Mouse (Mus musculus): ENCODE measurements around the gene Gm20662. TPM values are rescaled to one million over a fixed set of nuclear protein-coding genes. Genes with fewer than 3 reads are reported as not detected.
"Not testable (repeated sequence)": the region's sequence is repeated elsewhere in the genome, so short reads cannot be mapped to it uniquely, and the experiment has no call there.

Gene Gm20662
- total RNA-seq, 2 experiments from 2014 or later: 1.1 to 1.7 TPM

DNA sequence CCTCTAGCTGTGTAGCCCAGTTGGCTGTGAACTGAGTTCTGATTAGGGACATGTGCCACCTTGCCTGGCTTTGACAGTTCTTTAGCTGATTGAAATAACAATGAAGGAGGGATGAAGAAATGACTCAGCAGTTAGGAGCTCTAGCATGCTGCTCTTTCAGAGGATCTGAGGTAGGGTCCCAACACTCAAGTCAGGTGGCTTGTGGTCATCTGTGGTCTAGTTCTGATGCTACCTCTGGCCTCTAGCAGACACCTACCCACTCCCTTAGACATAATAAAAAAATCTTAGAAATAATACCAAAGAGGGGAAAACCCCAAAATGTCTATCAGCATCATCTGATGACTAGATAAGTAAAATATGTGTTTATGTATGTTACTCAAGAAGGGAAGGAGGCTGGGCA, 14.2 kb downstream of the Gm20662 start:
- DNase-seq: no peak

- DNase-seq: not testable (repeated sequence)
Measured at GRCm38 (mm10) chr9:108013577-108013976, 17.4 kb downstream of the Gm20662 start.

- no peak for DNase-seq
Measured at GRCm38 (mm10) chr9:108017127-108017526, 21.0 kb downstream of the Gm20662 start.

DNA sequence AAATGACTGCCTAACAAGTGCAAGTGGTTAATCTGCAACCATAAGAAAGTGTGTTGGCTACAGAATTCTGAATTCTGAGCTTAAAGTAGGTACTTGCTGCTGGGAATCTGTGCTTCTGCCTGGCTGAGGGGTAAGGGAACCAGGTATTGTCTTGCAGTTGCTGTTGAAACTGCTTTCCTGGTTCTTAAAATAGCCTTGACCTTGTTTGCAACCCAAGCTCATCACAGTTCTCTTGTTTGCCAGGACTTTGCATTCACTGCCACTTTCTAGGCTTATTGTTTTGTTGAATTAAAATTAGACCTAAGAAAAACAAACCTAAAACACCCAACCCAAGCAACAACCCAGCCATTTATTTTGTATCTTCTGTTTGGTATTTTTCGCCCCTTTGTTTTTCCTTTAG, 24.6 kb downstream of the Gm20662 start:
- DNase-seq: peak in 1 of 2 experiments; percentile 7

GRCm38 (mm10) chr9:108023216-108023615, 27.1 kb downstream of the Gm20662 start:
- DNase-seq: no peak

DNA sequence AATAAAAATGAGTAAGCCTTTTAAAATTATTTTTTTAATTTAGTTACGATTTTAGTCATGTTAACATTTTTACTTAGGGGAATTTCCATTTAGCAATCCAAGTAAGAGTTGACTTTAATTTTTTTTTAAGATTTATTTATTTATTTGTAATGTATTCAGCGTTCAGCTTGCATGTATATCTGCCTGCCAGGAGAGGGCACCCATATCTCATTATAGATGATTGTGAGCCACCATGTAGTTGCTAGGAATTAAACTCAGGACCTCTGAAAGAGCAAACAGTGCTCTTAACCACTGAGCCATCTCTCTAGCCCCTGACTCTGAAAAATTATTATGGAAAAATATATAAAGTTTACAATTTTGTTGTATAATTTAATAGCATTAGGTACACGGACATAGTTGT, 30.4 kb downstream of the Gm20662 start:
- DNase-seq: no peak

DNA sequence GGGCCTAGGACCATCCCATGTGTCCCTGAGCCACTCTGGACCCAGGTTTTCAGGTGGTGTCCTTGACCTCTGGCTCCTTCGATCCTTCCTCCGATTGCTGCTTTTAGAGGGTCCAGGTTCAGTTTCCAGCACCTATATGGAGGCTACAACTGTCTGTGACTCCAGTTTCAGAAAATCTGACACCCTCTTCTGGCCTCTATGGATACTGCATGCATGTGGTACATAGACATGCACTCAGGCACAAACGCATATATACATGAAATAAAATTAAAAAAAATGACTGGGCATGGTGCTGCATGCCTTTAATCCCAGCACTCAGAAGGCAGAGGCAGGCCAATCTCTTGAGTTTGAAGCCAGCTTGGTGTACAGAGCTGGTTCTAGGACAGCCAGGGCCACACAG, 31.7 kb downstream of the Gm20662 start:
- no peak for DNase-seq

DNA sequence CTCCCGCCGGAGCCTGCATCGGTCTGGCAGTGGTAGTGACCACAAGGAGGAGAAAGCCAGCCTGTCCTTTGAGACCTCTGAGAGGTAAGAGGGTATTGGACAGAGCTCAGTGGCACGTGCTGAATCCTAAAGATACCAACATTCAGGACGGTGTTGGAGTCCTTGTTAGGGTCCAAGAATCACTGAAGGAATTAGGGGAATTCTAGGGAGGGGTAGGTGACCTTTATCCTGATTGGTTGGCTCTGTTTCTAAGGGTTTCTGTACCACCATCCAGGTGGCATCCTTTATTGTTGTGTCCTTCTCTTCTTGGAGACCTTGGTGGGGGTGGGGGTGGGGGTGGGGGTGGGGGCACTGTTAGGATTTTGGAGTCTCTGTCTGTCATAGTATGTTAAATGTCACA, 36.0 kb downstream of the Gm20662 start:
- DNase-seq: no peak

DNA sequence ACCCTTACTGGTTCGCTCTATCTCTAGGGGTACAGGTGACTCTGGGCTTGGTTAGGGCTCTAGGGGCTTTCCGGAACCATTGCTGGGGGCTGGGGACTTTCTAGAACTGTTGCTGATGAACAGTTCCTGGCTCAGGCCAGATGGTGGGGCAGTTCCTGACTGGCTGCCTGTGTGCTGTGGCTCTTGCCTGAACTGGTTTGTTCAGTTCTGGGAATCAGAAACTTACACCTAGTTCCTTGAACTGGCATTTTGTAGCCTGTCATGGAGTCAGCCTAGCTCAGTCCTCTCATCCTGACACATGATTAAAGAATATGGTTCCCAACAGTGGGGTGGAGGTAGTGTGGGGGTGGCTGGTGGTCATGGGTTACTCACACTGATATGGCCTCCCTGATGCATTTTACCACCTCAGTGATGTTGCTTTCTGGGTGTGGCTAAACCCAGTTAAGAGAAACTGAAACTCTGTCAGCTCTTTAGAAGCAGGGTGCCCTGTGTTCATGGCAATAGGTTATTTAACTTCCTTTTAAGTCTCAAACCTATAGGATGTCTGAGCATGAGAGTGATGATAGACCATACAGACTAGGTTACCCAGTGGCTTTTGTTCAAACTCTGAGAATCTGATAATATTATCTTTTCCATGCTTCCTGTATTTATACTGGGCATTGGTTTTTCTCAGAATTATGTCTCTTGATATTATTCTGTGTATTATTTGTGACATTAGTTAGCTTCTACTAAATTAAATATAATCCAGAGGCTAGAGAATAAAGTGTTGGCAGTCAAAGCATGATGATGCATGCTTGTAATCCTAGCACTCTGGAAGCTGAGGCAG, 39.4 kb downstream of the Gm20662 start:
- DNase-seq: no peak

DNA sequence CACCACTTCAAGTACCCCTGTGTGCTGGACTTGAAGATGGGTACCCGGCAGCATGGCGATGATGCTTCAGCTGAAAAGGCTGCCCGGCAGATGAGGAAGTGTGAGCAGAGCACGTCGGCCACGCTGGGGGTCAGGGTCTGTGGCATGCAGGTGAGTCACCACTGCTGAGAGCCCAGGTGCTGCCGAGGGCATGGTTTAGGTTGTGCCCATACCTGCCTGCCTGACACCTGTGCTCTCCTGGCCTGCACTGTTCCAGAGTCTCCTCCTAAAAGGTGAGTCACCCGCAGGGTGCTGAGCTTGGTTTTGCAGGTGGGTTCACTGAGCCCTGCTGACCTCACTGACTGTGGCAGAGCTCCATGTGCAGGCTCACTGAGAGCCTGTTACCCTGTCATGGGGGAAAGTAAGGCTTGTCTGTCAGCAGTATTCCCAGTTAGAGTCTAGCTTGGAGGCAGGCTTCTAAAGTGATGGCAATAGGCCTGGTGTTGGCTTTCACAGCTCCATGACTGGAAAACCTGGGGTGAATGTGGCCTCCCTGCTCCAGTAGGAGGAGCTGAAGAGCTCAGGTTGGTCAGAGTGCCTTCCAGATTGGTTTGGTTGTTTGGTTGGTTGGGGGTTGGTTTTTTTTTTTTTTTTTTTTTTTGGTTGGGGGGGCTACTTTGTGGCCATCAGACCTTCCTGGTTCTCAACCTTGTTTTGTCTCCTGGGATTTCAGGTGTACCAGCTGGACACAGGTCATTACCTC, 48.8 kb downstream of the Gm20662 start:
- DNase-seq: no peak

- no peak for DNase-seq
Measured at GRCm38 (mm10) chr9:108046582-108046981, 50.4 kb downstream of the Gm20662 start.

GRCm38 (mm10) chr9:108047601-108048565, 51.7 kb downstream of the Gm20662 start:
- no peak for DNase-seq

DNA sequence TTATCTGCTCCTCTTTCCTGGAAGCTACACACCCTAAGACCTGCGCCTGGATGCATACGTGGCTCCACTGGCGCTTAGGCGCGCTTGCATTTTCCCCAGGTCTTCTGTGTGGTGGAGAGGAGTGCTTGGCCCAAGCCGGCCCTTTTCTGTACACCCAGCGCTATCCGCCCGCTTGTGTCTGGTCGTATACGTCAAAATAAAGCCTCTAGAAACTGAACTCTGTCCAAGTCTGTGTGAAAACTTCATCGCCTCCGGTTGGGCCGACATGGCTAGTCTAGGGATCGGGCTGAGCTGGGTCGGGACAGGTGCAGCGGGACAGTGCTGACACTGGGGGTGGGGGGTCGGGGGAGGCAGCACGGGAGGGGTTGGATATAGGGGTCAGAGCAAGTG, 52.4 kb downstream of the Gm20662 start:
- no peak for DNase-seq

DNA sequence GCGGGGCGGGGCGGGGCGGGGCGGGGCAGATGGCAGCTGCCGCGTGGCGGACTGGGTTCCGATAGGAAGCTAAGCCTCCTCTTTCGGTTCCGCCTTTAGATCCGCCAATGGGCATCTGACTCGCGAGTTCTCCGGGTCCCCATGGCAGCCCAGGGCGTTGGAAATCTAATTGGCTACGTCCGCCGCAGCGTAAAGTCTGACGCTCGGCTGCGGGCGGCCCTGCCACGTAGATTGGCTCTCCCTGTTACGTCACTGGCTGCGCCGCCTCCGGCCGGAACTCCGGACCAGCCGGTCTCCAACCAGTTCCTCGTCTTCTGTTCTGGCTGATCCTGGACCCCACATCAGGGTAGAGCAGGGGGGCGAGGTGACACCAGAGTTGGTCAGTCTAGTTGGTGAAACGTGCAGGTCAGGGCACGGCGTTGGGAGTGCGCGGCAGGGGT, 52.9 kb downstream of the Gm20662 start, which contains the start of gene Gmppb:
Gene Gmppb, plus strand, starts transcription at position 227 of the 440 bp plus-strand sequence.
- DNase-seq: peak; percentile 97 to 98

GRCm38 (mm10) chr9:108049561-108050251, 53.6 kb downstream of the Gm20662 start:
- DNase-seq: no peak

DNA sequence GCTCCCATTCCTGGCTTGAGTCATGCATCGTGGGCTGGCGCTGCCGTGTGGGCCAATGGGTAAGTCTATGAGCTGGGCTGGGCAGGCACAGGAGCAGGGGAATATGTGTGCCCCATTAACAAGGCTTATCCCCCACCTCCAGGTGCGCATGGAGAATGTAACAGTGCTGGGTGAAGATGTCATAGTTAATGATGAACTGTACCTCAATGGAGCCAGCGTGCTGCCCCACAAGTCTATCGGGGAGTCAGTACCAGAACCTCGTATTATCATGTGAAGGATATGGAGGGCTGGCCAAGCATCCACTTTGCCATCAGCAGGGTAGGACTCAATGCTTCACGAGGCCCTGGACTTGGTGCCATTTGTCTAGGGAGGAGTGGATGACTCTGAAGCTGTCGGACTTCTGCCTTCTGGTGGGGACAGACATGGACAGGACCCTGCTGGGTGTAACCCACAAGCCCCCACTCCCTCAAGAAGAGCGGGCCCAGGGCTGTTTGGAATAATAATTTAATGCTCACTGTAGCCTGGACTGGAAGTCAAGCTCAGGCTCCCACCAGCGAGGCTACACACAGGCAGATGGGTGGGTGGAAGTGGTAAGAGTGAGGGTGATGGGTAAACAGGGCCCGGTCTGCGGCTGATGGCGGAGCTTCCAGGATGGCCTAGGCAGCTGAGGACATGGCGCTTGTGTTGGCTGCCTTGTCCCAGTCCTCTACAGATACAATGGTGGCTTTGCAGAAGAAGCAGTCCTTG, 55.2 kb downstream of the Gm20662 start:
- DNase-seq: no peak

GRCm38 (mm10) chr9:108051931-108052220, 55.7 kb downstream of the Gm20662 start:
- no peak for DNase-seq

DNA sequence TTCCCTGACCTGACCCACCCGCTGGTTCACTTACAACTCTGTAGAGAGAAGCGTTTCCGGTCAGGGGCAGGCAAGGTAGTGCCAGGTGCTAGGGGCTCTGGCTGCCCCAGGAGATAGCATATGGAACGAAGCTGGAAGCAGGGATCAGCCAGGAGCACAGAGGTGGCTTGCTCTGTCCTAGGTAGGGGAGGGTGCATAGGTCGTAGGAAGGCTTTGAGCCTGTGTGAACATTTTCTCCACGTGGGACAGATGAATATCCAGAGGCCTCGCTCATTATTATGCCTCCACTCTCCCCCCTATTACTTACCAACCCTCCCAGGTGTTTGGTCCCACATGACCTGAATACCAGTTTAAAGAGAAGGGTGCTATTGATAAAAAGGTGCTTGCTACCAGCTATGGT, 56.3 kb downstream of the Gm20662 start:
- no peak for DNase-seq

DNA sequence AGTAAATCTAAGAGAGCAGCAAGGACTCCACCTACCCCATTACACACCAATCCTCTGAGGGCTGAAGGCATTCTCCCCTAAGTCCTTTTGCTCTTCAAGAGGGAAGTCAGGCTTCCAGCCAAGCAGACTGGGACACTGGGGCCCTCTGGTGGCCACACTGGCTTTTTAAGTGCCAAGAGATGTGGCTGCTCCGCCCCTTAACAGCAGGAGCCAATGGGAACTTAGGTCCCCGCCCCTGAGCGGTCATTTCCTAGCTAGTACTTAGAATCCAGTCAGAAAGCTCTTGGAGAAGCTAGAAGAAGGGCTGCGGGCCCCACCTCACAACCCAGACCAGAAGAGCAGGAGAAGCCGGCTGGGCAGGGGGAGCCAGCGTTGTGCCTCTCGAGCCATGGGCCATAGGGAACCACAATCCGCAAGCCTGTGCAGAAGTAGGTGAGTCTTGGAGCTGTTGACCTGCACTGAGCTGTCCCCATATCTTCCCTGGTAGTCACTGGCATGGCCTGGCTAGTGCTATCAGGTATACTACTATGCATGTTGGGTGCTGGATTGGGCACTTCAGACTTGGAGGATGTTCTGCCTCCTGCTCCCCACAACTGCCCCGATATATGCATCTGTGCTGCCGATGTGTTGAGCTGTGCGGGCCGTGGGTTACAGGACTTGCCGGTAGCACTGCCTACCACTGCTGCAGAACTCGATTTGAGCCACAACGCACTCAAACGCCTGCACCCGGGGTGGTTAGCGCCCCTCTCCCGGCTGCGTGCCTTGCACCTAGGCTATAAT, 56.9 kb downstream of the Gm20662 start, which contains the start of gene Amigo3:
Gene Amigo3, plus strand, starts transcription at position 275 of the 780 bp plus-strand sequence.
- DNase-seq: peak; percentile 96

DNA sequence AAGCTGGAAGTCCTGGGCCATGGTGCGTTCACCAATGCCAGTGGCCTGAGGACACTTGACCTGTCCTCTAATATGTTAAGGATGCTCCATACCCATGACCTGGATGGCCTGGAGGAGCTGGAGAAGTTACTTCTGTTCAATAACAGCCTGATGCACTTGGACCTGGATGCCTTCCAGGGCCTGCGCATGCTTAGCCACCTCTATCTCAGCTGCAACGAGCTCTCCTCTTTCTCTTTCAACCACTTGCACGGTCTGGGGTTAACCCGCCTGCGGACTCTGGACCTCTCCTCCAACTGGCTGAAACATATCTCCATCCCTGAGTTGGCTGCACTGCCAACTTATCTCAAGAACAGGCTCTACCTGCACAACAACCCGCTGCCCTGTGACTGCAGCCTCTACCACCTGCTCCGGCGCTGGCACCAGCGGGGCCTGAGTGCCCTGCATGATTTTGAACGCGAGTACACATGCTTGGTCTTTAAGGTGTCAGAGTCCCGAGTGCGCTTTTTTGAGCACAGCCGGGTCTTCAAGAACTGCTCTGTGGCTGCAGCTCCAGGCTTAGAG, 57.6 kb downstream of the Gm20662 start:
- DNase-seq: no peak

Measured in adrenal gland, postnatal 36 days (tissue).